Mouse (Mus musculus) testis, adult 2 months (tissue): ENCODE data around the gene Insc. TPM values are rescaled to one million over a fixed set of nuclear protein-coding genes. Genes with fewer than 3 reads are reported as not detected.

Experiments
- H3K27ac ChIP-seq: fragments of 200-500 bp; 2 replicates; pipeline ENCODE4 v1.5.1; 2012; ENCODE audit warnings: low read depth, low read length; ENCODE audit not compliant: control insufficient read depth, insufficient read depth
- H3K27me3 ChIP-seq: fragments of 200-500 bp; 2 replicates; pipeline ENCODE4 v1.6.1; 2012; ENCODE audit warnings: mild to moderate bottlenecking, low read length, moderate library complexity; ENCODE audit not compliant: control insufficient read depth, insufficient read depth
- H3K36me3 ChIP-seq: fragments of 200-500 bp; 2 replicates; pipeline ENCODE4 v1.6.1; 2012; ENCODE audit warnings: mild to moderate bottlenecking, low read length; ENCODE audit not compliant: control insufficient read depth, insufficient read depth
- H3K4me1 ChIP-seq: fragments of 200-500 bp; 2 replicates; pipeline ENCODE4 v1.6.1; 2012; ENCODE audit warnings: low read length; ENCODE audit not compliant: control insufficient read depth, insufficient read depth
- H3K4me3 ChIP-seq: fragments of 200-500 bp; 2 replicates; pipeline ENCODE4 v1.5.1; 2012; ENCODE audit warnings: low read depth, mild to moderate bottlenecking, low read length, moderate library complexity, mixed read lengths; ENCODE audit not compliant: control insufficient read depth
- CTCF ChIP-seq: fragments of 200-500 bp; IDR thresholded peaks from 2 replicates; pipeline ENCODE4 v1.5.1; 2012; ENCODE audit warnings: low read depth, mild to moderate bottlenecking, inconsistent platforms, low read length, moderate library complexity; ENCODE audit not compliant: control insufficient read depth, insufficient read depth, insufficient replicate concordance
- POLR2A ChIP-seq: fragments of 200-500 bp; IDR thresholded peaks from 2 replicates; pipeline ENCODE4 v1.6.1; 2012; ENCODE audit warnings: low read depth, mild to moderate bottlenecking, inconsistent platforms, low read length, moderate library complexity; ENCODE audit not compliant: control insufficient read depth
- polyA plus RNA-seq: library from polyadenylated mRNA; depleted of rRNA; stranded (reverse); fragments of >200 nt; gene quantifications from 2 replicates; pipeline ENCODE4 v1.2.3, GENCODE M21; 2012

The Insc gene
- polyA plus RNA-seq, 1 experiment, result 2.1 TPM

DNA sequence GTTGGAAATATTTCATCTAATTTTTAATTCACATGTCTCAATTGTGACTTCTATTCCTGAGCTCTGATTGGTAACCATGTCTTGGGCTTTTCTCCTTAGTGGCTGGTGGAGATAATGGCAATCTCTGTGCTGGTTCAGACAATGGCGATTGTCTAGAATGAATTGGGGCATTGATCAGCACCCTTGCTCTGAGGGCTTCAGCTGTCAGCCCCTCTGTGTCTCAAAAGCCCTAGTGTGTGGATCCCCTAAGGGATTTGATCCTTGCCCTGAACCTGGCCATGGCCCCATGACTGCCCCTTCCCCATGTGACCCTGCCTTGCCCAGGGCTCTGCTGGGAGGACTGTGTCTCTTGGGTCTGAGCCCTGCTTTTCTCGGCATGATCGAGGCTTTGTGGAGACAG is 4.1 kb downstream of the Insc start:
- Histone ChIP-seq H3K27me3 (no peaks in the 10 kb centered on the region), H3K27ac (no peak overlapping the region), H3K4me3 (no peak overlapping the region), H3K36me3 (no peaks in the 10 kb centered on the region), H3K4me1 (peaks cover 7% of the 10 kb centered on the region)
- TF ChIP-seq POLR2A, result no peak
- no peak for TF ChIP-seq CTCF

DNA sequence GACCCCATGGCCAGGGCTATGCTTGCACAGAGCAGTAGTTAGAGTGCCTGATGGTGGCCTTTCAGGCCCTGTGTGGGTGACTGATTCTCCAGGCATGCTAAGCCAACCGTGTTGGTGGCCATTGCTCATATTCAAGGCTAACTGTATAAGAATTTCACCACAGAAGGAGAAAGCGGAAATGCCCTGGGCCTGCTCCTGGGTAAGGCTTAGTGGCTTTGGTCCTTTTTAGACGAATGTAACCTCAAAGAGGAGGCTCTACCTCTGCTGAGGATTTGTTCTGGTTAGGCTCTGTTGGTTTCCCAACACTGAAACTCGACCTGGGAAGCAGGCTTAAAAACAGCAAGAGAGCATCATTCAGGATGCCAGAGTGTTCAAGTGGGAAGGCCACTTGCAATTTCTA is 4.7 kb downstream of the Insc start:
- no peak overlapping the region for H3K27ac ChIP-seq
- H3K36me3 ChIP-seq, result no peaks in the 10 kb centered on the region
- H3K4me3 ChIP-seq, result no peak overlapping the region
- peaks cover 7% of the 10 kb centered on the region for H3K4me1 ChIP-seq
- no peak for TF ChIP-seq POLR2A
- TF ChIP-seq CTCF, result no peak
- H3K27me3 ChIP-seq, result no peaks in the 10 kb centered on the region

DNA sequence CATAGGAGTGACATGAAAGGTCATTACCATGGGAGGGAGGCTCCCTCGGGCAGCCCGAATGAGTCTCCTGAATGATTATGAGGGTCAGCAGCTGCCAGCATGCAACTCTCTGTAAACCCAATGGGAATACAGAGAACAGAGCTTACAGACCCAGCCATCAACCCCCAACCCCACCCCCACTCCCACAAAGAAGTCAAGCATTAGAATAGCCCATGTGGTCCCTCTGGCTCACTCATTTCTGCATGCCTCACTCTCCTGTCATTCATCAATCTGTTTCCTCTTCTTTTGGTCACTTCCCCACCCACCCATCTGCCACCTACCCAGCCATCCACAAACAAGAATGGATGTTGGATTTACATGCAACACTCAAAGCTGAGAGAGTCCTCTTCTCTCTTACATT is 10.0 kb downstream of the Insc start:
- no peaks in the 10 kb centered on the region for H3K4me1 ChIP-seq
- no peak overlapping the region for H3K4me3 ChIP-seq
- no peak overlapping the region for H3K27ac ChIP-seq
- no peaks in the 10 kb centered on the region for H3K36me3 ChIP-seq
- TF ChIP-seq POLR2A (no peak), CTCF (no peak)
- no peaks in the 10 kb centered on the region for H3K27me3 ChIP-seq

DNA sequence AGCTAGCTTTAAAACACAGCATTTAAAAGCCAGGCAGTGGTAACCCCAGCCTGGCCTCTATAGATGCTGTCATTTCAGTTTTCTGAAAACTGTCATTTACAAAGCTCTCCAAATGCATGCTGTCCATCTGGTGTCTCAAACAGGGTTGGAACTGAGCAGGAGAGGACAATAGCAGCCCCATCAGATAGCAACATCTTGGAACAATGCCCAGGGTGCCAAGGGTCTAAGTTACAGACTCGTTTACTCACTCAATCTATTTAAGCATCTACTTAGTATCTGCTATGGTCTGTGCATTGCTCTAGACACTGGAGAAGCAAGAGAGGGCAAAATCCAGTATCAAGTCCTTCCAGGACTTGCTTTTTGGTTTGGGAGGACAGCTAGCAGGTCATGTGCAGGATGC is 10.7 kb downstream of the Insc start:
- no peak overlapping the region for H3K4me3 ChIP-seq
- no peaks in the 10 kb centered on the region for H3K36me3 ChIP-seq
- no peak overlapping the region for H3K27ac ChIP-seq
- H3K4me1 ChIP-seq, result no peaks in the 10 kb centered on the region
- H3K27me3 ChIP-seq, result no peaks in the 10 kb centered on the region
- TF ChIP-seq CTCF, result no peak
- no peak for TF ChIP-seq POLR2A

DNA sequence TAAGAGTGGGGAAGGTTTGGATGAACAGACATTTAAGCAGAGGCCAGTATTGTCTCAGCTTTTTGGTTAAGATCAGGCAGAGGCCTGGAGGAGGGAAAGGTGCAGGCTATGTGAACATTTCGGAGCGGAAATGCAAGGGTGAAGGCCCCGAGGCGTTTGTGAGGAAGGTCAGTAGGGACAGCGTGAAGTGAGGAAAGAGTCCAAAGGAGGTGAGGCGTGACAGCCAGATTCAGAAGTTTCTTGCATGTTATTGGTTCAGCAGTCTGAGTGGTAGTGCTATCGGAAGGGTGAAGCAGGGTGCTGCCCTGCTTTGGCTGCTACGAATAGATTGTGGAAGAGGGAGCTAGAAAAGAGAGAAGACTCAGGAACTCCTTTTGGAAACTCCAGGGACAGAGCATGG is 11.1 kb downstream of the Insc start:
- H3K27ac ChIP-seq, result no peak overlapping the region

DNA sequence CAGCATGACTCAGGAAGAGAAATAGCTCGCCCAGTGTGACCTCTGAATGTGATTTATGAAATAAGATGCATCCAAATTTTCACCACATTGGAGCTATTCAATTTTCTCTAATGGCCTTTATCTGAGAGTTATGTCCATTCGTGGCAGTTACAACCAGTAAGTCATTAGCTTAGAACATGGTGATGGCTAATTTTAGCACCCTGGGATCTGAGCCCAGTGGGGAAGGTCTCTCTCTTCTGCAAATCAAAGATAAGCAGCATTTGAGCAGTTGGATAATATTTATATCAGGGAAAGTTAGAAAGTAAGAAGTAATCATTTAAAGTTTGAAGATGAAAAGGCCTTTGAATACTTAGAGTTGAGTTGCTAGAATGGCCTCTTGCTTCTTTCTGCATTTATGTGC is 19.2 kb downstream of the Insc start:
- Histone ChIP-seq H3K4me3 (no peak overlapping the region), H3K27me3 (no peaks in the 10 kb centered on the region), H3K27ac (no peak overlapping the region), H3K4me1 (no peaks in the 10 kb centered on the region), H3K36me3 (no peaks in the 10 kb centered on the region)
- TF ChIP-seq CTCF, result no peak
- TF ChIP-seq POLR2A, result no peak

More for the DNA sequence above, 11.1 kb downstream of the Insc start:
- no peak overlapping the region for H3K4me3 ChIP-seq
- no peaks in the 10 kb centered on the region for H3K27me3 ChIP-seq
- no peaks in the 10 kb centered on the region for H3K4me1 ChIP-seq
- no peaks in the 10 kb centered on the region for H3K36me3 ChIP-seq
- TF ChIP-seq POLR2A (no peak), CTCF (no peak)

DNA sequence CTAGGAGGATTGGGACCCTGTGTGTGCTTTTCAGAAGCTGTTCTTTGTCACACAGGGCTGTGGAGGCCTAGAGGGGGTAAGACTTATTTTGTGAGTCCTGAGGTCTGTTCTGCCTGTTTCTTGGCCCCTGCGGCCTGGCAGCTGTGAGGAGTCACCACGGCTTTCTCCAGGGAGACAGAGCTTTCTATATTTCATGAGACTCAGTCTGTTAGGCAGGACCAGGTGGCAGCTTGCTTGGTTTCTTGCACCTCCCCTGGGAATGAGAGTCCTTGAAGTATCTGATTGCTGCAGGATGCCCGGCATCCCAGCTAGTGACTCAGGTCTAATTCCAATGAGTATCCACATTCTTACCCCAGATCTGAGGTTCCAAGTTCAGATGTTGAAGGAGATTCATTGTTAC is 21.8 kb downstream of the Insc start:
- TF ChIP-seq CTCF (no peak), POLR2A (no peak)

DNA sequence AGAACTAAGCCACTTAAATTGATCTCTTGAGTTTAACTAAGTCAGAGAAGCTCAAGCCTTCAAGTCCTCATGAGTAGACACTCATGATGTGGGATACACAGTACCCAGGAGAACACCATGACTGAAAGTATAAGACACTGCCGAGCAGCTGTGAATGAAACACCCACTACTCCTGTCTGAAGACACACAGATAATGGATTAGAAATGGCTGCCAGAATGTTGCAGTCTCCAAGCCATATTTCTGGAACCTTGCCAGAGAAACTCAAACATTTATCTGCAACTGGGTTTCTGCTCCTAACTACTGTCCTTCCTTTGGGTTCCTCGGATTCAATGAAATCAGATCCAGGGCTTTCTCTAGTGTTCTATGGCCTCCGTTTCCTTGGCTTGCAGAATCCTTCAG is 23.0 kb downstream of the Insc start:
- Histone ChIP-seq H3K27ac (no peak overlapping the region), H3K36me3 (no peaks in the 10 kb centered on the region), H3K27me3 (no peaks in the 10 kb centered on the region), H3K4me1 (no peaks in the 10 kb centered on the region), H3K4me3 (no peak overlapping the region)
- TF ChIP-seq POLR2A, result no peak
- TF ChIP-seq CTCF, result no peak

More for the DNA sequence above, 21.8 kb downstream of the Insc start:
- no peak overlapping the region for H3K27ac ChIP-seq
- no peaks in the 10 kb centered on the region for H3K36me3 ChIP-seq
- no peak overlapping the region for H3K4me3 ChIP-seq
- H3K4me1 ChIP-seq, result no peaks in the 10 kb centered on the region
- H3K27me3 ChIP-seq, result no peaks in the 10 kb centered on the region
